Mouse (Mus musculus): Measurements from ENCODE around the gene Ssxb9.
"Not testable (repeated sequence)": the region's sequence is repeated elsewhere in the genome, so short reads cannot be mapped to it uniquely, and the experiment has no call there.

Gene Ssxb9

GRCm38 (mm10) chrX:8366678-8367077 lies at the start of gene Ssxb9:
Gene Ssxb9 (plus strand): TSS chrX:8366978.
- not testable (repeated sequence) for DNase-seq (ENCODE audit: low spot score in 2 of 2)

GRCm38 (mm10) chrX:8327124-8327523 lies 39.7 kb upstream of the Ssxb9 start, which contains the start of gene Ssxb10:
Gene Ssxb10 (plus strand): TSS chrX:8327424.
- DNase-seq (ENCODE audit: low spot score in 2 of 2), result no peak

DNA sequence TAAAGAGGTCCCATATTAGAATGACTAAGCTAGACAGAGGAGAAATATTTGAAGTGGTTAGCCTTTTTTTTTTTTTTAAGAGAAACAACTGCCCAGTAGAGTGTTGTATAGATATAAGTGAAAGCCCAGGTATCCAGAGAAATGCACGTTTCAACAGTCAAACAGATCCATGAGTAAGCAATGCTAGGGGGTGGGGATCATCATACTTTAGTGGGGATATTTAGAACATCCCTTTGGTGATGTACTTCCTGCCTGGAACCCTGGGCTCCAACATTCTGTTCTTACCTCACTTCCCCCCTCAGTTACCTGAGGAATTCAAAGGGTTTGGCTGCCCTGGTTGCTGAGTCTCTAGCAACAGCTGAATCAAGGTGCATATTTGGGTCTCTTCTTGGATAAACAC lies 46.2 kb downstream of the Ssxb9 start, which contains the start of gene Ssxb1:
Gene Ssxb1 (plus strand): TSS at position 301 of the 400 bp plus-strand sequence.
- not testable (repeated sequence) for DNase-seq (ENCODE audit: low spot score in 2 of 2)
